Mouse (Mus musculus) heart, postnatal 36 days (tissue): ENCODE measurements around the gene Polr2a. TPM values are rescaled to one million over a fixed set of nuclear protein-coding genes. Genes with fewer than 3 reads are reported as not detected.
"Not testable (repeated sequence)": the region's sequence is repeated elsewhere in the genome, so short reads cannot be mapped to it uniquely, and the experiment has no call there.

ENCODE experiments used
- DNase-seq, 2 experiments: peaks; one replicate each; pipeline ENCODE4 v3.0.0; 2021 to 2022
- intact Hi-C: fragments of 180-260 bp; cut with DNase I; formaldehyde crosslinking; loops from one replicate; pipeline ENCODE4 v1.15.1; 2025
- total RNA-seq, 2 experiments: library from RNA; stranded (reverse); gene quantifications; 2 replicates each; pipeline ENCODE4 v1.2.3; 2021

Gene Polr2a
- total RNA-seq, 2 experiments from 2014 or later, result 30.1 to 35.4 TPM

DNA sequence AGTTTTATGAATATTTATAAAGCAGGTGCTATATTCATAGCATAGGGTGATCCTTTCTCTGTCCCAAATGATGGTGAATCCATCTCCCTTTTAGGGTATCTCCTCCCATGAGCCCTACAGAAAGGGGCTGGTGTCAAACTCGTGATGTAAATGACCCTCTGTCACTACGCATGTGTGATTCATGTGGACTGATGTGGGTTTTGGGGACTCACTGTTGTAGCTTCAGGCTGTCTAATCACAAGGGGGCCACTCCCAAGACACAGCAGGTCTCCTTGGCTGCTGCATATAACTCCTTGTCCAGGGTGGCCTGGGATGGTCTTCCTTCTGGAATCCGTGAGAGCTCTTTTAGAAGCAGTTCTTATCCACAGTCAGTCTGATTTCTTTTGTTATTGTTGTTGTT lies 48.0 kb downstream of the Polr2a start:
- no peak for DNase-seq
- intact Hi-C loops, result no loop called here

GRCm38 (mm10) chr11:69709554-69710446 lies 48.6 kb downstream of the Polr2a start:
- intact Hi-C loops, result no loop called here
- no peak for DNase-seq

DNA sequence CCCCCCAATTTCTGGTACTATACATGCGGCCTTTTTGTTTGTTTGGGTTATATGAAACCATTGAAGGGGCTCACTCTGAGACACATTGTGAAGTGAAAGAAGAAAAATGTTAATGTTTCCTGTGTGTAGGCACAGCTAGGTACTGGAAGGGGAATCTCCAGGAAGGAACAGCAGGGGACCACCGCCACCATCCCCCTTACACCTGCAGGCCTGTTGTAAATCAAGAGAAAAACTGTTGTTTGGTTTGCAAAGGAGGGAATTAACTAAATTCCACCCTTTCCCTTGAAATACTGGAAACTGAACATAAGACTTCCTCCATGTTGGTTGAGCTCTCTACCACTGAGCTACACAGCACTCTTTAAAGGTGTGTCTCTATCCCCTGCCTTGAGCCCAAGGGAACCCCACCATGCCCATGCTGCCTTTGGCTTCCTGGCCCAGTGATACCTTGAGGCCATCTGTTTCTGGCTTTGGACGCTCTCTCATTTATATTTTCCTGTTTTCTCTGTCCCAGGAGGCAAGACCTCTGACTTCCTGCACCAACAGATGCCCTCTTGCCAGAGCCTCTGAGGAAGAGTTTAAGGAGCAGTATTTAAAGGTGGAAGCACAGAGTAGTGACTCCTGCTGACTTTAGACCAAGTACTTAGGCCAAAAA lies 49.7 kb downstream of the Polr2a start:
- intact Hi-C loops, result no loop called here
- DNase-seq, result no peak

GRCm38 (mm10) chr11:69707873-69708381 lies 50.5 kb downstream of the Polr2a start:
- intact Hi-C loops, result no loop called here
- no peak for DNase-seq

GRCm38 (mm10) chr11:69707480-69707847 lies 51.0 kb downstream of the Polr2a start:
- intact Hi-C loops, result no loop called here
- no peak for DNase-seq

DNA sequence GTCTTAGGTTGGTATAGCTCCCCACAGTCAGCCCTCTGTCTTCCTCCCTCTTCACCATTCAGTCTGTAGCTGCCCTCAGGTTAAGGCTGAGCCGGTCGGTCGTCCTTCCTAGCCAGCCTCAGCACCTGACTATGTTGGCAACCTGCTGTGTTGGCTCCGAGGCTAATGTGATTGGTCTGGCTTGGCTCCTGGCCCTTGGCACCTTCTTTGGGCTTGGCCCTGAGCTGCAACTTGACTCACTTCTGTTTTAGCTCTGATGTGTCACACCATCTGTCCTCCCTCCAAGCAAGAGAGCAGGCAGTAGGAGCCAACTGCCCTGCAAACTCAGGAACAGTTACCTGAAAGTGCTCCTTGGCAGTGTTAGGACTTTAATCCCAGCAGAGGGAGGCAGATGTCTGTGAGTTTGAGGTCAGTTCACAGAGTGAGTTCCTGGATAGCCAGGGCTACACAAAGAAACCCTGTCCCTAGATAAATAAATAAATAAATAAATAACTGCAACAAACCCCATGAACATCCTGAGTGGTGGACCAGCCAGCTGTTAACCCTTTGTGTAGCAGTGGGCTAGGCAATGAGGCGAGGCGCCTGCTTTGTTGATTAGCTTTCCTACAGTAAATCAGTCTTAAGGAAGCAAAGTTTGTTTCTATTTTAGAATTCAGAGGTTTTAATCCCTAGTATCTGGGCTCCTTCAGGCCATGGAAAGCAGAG lies 51.5 kb downstream of the Polr2a start:
- DNase-seq, result peak; percentile 72 to 80
- intact Hi-C loops, result no loop called here

- intact Hi-C loops, result no loop called here
- DNase-seq, result no peak
Measured at GRCm38 (mm10) chr11:69704613-69705010, 53.8 kb downstream of the Polr2a start.

DNA sequence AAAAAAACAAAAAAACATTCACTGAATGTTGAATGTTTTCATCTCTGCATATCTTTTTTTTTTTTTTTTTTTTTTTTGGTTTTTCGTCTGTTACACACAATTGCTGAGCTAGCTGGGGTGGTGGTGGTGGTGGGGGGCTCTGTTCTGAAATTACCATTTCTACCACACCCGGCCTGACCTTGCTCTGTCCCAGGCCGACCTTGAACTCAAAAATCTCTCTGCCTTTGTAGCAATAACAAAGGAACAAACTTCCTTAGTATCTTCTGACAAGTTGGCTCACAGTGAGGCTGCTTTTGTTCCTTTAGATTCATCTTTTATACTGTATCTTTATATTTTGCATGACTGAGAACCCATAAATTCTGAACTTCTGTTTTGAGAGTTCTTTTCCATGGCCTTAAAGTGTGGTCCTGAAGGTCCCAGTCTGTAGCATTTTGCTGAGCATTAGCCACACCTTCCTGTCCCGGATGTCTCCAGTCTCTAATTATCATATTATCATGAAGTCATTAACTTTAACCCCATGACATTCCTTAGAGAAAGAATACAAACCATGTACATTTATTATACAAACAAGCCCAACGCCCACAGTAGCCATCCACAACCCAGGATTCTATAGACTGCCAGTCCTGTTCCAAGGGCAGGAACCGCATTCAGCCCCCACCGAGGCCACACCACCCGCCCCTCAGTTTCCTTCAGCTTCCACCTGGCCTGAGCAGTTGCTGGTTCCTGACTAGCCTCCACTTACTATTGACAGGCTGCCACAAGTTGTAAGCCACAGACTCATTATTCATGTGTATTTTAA lies 54.4 kb downstream of the Polr2a start:
- DNase-seq, result no peak
- intact Hi-C loops, result no loop called here

DNA sequence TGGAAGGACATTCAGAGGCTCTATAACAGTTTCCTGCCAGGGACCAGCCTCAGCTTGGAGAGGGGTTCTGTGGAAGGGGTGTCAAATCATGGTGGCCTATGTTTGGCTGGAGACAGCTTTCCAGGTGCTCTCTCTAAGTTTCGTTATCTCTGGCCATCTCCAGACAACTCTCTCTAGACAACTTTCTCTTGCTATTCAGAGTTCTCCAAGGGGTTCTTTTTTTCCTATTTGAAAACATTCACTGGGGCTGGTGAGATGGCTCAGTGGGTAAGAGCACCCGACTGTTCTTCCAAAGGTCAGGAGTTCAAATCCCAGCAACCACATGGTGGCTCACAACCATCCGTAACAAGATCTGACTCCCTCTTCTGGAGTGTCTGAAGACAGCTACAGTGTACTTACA lies 55.1 kb downstream of the Polr2a start:
- DNase-seq, intact Hi-C loops: not testable (repeated sequence)

GRCm38 (mm10) chr11:69702886-69703285 lies 55.6 kb downstream of the Polr2a start:
- DNase-seq, intact Hi-C loops: not testable (repeated sequence)

DNA sequence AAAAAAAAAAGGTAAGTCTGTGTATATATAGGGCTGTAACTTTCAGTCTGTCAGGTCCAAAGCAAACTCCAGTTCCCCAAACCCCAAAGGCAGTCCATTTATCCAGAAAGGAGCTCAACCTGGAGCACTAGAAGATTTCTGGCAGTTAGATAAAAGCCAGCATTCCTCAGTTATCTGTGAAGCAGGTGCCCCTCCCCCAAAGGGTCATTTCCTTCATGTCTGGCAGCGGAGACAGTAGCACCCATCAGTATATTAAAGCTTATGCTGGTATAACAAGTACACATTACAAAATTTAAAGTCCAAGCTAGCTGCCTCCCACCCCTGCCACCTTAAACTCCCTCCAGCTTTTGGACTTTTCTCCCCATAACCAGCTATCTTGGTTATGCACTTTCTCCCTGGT lies 58.8 kb downstream of the Polr2a start:
- DNase-seq, result no peak
- intact Hi-C loops, result no loop called here

- intact Hi-C loops, result no loop called here
- DNase-seq, result no peak
Measured at GRCm38 (mm10) chr11:69698574-69698973, 59.9 kb downstream of the Polr2a start.

- intact Hi-C loops, result loop anchor here (2.0 kb wide), 1 partner anchor 15 kb away; the partner anchor contains the start of gene Senp3
Measured at GRCm38 (mm10) chr11:69697396-69697795, 61.0 kb downstream of the Polr2a start.

GRCm38 (mm10) chr11:69695361-69696181 lies 62.9 kb downstream of the Polr2a start, which contains the start of the genes Tnfsf12 and Tnfsfm13:
TSS of gene Tnfsf12 (minus strand) at chr11:69695849.
TSS of gene Tnfsfm13 (minus strand) at chr11:69696098.
- intact Hi-C loops, result loop anchor here (2.0 kb wide), 1 partner anchor 13 kb away; the partner anchor contains the start of gene Senp3
- peak; percentile 80 to 90 for DNase-seq

More at GRCm38 (mm10) chr11:69697396-69697795, 61.0 kb downstream of the Polr2a start:
- no peak for DNase-seq

DNA sequence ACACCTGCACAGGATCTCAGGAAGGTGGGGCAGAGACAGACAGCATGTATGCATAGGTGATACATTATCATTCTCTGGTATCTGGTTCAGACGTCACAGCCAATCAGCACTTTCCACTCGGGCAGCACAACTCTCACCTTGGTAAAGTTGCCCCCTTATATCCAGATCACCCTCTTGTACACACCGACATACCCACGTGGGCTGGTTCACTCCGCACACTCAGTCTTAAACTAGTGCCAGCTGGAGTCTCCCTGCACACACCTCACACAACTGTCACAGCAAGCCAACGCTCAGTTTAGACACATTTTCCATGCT lies 63.4 kb downstream of the Polr2a start:
- intact Hi-C loops, result no loop called here
- DNase-seq, result no peak

- DNase-seq, result no peak
- intact Hi-C loops, result no loop called here
Measured at GRCm38 (mm10) chr11:69693421-69693965, 64.9 kb downstream of the Polr2a start.

DNA sequence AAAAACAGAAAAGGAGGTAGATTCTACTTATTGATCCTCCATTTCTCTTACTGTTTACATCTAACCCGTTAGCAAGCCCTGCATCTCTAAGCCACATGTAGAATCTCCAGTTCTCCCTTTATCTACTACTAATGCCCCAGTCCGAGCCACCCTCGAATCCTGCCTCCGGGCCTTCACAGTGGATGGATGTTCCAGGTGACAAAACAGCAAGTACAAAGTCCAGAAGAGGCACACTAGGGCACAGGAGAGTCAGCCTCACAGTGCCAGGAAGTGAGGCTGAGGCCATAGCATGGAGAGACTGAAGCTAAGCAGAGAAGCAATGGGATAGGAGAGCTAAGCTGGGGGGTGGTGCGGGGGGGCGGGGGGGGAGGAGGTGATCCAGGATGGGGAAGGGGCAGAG lies 65.6 kb downstream of the Polr2a start:
- no peak for DNase-seq
- intact Hi-C loops, result no loop called here

DNA sequence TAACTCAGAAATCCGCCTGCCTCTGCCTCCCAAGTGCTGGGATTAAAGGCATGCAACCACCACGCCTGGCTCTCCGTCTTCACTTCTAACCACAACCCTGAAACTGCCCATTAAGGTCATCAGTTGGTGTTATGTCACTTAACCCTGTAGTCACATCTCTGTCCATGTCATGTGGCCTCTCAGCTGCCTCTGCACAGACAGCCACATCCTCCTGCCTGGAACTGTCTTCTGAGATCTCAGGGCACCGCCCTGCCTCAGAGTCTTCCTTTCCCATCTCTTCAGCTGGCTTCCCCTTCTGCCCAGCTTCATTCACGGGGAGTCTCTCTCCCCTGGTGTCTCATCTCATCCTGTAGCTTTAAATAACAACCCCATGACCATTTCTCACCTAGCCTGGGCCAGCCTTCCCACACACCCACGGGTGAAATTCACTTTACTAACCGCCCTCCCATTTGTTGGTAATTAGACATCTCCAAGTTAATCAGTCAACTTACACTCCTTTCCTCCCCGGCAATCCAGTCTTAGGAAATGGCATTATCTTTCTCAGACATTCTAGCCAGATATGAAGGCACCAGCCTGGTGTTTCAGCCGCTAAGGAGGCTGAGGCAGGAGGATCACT lies 66.1 kb downstream of the Polr2a start:
- intact Hi-C loops, result no loop called here
- peak in 1 of 2 experiments; percentile 15 for DNase-seq

DNA sequence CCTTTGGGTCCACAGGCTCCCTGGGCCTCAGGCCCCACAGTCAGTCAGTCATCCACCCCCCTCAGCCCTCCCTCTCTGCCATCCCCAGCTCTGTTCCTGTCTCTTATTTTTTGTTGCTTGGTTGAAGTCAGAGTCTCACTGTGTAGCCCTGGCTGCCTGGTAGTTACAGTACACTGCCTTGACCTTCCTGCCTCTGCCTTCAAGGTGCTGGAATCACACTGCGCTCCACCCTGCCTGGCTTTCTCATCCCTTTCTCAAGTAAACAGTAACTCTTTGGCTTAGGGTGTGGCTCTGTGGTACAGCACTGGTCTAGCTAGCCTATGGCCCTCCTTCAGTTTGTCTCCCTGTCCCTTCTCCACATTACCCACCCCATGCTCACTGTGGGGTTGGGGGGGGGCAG lies 68.5 kb downstream of the Polr2a start:
- intact Hi-C loops, result no loop called here
- DNase-seq, result no peak
